Mouse (Mus musculus): Measurements from ENCODE around the gene Uspl1. TPM values are rescaled to one million over a fixed set of nuclear protein-coding genes. Genes with fewer than 3 reads are reported as not detected.

Uspl1 gene
- polyA plus RNA-seq, 1 experiment from 2014 or later = 48.7 TPM

DNA sequence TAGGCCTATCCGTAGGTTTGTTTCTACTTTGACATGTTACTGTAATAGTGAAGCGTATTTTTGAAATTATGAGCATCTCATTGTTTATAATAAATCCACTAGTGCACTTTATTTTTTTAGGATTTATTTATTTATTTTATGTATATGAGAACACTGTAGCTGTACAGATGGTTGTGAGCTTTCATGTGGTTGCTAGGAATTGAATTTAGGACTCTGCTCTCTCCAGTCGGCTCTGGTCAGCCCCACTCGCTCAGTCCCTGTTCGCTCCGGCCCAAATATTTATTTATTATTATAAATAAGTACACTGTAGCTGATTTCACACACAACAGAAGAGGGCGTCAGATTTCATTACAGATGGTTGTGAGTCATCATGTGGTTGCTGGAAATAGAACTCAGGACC, 24.6 kb downstream of the Uspl1 start:
- Histone ChIP-seq H3K27me3 (ENCODE audit: insufficient read depth, low read length) (no peaks in the 10 kb centered on the region), H3K4me3 (ENCODE audit: low read depth, low read length) (no peak overlapping the region), H3K27ac (ENCODE audit: low read depth) (no peak overlapping the region), H3K4me2 (no peak overlapping the region), H3K9ac (no peak overlapping the region), H3K4me1 (ENCODE audit: insufficient read depth) (no peaks in the 10 kb centered on the region), H3K9me3 (ENCODE audit: low read depth, low read length) (no peaks in the 10 kb centered on the region), H3K36me3 (ENCODE audit: insufficient read depth) (peaks cover 89% of the 10 kb centered on the region)
- WGBS = 45% methylated on average over 7 of the region's 7 CpGs
- ATAC-seq (ENCODE audit: insufficient read depth) (peak; percentile 53), DNase-seq (no peak)
- no peak for TF ChIP-seq CTCF (IDR thresholded peaks at IDR 0.05; ENCODE audit: low read depth)

- DNase-seq = peak; percentile 77
Measured at GRCm38 (mm10) chr5:149209328-149209727, 25.2 kb downstream of the Uspl1 start.

GRCm38 (mm10) chr5:149211041-149211440, 26.9 kb downstream of the Uspl1 start:
- Histone ChIP-seq H3K27ac (ENCODE audit: low read depth) (no peak overlapping the region), H3K36me3 (ENCODE audit: insufficient read depth) (peaks cover 92% of the 10 kb centered on the region), H3K9me3 (ENCODE audit: low read depth, low read length) (no peaks in the 10 kb centered on the region), H3K27me3 (ENCODE audit: insufficient read depth, low read length) (no peaks in the 10 kb centered on the region), H3K4me2 (no peak overlapping the region), H3K4me3 (ENCODE audit: low read depth, low read length) (no peak overlapping the region), H3K9ac (no peak overlapping the region), H3K4me1 (ENCODE audit: insufficient read depth) (no peaks in the 10 kb centered on the region)
- WGBS = 91% methylated on average over 4 of the region's 4 CpGs
- TF ChIP-seq CTCF (IDR thresholded peaks at IDR 0.05; ENCODE audit: low read depth) = no peak
- DNase-seq (no peak), ATAC-seq (ENCODE audit: insufficient read depth) (no peak)

More at GRCm38 (mm10) chr5:149209328-149209727, 25.2 kb downstream of the Uspl1 start:
- no peaks in the 10 kb centered on the region for H3K4me1 ChIP-seq (ENCODE audit: insufficient read depth)
- TF ChIP-seq CTCF (IDR thresholded peaks at IDR 0.05; ENCODE audit: low read depth) = no peak
- H3K27ac ChIP-seq (ENCODE audit: low read depth) = no peak overlapping the region
- no peaks in the 10 kb centered on the region for H3K9me3 ChIP-seq (ENCODE audit: low read depth, low read length)
- no peak overlapping the region for H3K4me3 ChIP-seq (ENCODE audit: low read depth, low read length)
- peak; percentile 74 for ATAC-seq (ENCODE audit: insufficient read depth)
- no peaks in the 10 kb centered on the region for H3K27me3 ChIP-seq (ENCODE audit: insufficient read depth, low read length)
- H3K9ac ChIP-seq = no peak overlapping the region
- 40% methylated on average over 8 of the region's 8 CpGs for WGBS
- peaks cover 89% of the 10 kb centered on the region for H3K36me3 ChIP-seq (ENCODE audit: insufficient read depth)
- H3K4me2 ChIP-seq = no peak overlapping the region

GRCm38 (mm10) chr5:149212806-149213205, 28.7 kb downstream of the Uspl1 start:
- 86% methylated on average over 4 of the region's 4 CpGs for WGBS
- no peak for TF ChIP-seq CTCF (IDR thresholded peaks at IDR 0.05; ENCODE audit: low read depth)
- Histone ChIP-seq H3K9me3 (ENCODE audit: low read depth, low read length) (no peaks in the 10 kb centered on the region; the same call in 1 of the 2 replicates), H3K4me2 (no peak overlapping the region), H3K27me3 (ENCODE audit: insufficient read depth, low read length) (no peaks in the 10 kb centered on the region), H3K36me3 (ENCODE audit: insufficient read depth) (peaks cover 93% of the 10 kb centered on the region), H3K4me3 (ENCODE audit: low read depth, low read length) (no peak overlapping the region), H3K27ac (ENCODE audit: low read depth) (no peak overlapping the region), H3K9ac (no peak overlapping the region), H3K4me1 (ENCODE audit: insufficient read depth) (no peaks in the 10 kb centered on the region)
- no peak for DNase-seq
- no peak for ATAC-seq (ENCODE audit: insufficient read depth)

DNA sequence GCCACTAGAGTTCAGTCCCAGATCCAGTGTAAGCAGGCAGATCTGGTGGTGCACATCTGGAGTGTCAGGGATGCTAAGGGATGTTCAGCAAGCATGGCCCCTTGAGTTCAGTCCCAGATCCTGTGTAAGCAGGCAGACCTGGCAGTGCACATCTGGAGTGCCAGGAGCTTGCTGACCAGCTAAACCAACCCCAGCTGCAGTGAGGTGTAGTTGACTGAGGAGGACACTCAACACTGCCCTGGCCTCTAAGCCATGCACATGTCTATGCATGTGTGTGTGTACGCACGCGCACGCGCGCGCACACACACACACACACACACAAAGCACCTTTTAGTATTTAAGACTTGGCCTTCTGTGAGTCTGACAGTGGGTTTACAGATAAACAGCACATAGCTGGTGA, 31.4 kb downstream of the Uspl1 start:
- DNase-seq = no peak
- WGBS = 92% methylated on average over 7 of the region's 7 CpGs
- Histone ChIP-seq H3K4me1 (ENCODE audit: insufficient read depth) (no peaks in the 10 kb centered on the region), H3K4me2 (no peak overlapping the region), H3K9ac (no peak overlapping the region), H3K27me3 (ENCODE audit: insufficient read depth, low read length) (no peaks in the 10 kb centered on the region), H3K4me3 (ENCODE audit: low read depth, low read length) (no peak overlapping the region), H3K9me3 (ENCODE audit: low read depth, low read length) (no peaks in the 10 kb centered on the region; the same call in 1 of the 2 replicates), H3K27ac (ENCODE audit: low read depth) (no peak overlapping the region), H3K36me3 (ENCODE audit: insufficient read depth) (peaks cover 71% of the 10 kb centered on the region)
- TF ChIP-seq CTCF (IDR thresholded peaks at IDR 0.05; ENCODE audit: low read depth) = no peak
- ATAC-seq (ENCODE audit: insufficient read depth) = no peak

DNA sequence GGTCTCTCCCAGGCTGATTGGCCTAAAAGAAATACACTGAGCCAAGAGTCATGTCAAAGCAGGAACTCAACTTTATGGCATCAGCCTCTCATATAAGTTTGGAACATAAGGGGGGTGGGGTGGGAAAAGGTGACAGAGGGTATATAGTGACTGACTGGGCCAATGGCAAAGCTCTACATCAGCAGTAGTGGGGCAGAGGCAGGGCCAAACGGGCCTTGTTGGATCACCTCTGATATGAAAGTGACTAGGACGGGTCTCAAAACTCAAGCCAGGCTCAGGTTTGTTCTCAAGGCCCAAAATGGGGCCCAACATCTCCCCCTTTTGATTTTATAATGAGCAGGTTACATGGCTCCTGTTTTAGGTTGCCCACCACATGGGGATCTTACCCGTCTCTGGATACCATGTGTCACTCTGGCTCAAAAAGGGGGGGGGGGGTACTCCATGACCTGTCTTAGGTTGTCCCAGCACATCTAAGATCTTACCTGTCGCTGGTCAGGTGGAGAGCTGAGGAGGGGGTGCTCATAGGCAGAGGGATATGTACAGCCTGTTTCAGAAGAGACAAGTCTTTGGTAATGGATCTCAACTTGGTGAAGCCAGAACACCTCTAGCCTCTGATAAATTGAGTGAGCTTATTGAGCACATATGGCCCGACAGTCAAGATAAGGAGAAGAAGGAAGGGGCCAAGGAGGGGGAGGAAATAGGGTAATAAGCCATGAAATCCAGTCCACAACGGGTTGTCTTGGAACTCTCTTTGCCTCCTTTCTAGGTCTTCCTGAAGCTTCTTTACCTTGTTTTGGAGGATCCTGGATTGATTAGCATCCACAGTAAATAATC, 33.6 kb downstream of the Uspl1 start:
- DNase-seq (no peak), ATAC-seq (ENCODE audit: insufficient read depth) (no peak)
- H3K27ac ChIP-seq (ENCODE audit: low read depth) = no peak overlapping the region
- no peaks in the 10 kb centered on the region for H3K27me3 ChIP-seq (ENCODE audit: insufficient read depth, low read length)
- H3K9me3 ChIP-seq (ENCODE audit: low read depth, low read length) = no peaks in the 10 kb centered on the region; the same call in 1 of the 2 replicates
- no peaks in the 10 kb centered on the region for H3K4me1 ChIP-seq (ENCODE audit: insufficient read depth)
- 84% methylated on average over 6 of the region's 6 CpGs for WGBS
- no peak overlapping the region for H3K9ac ChIP-seq
- no peak overlapping the region for H3K4me3 ChIP-seq (ENCODE audit: low read depth, low read length)
- TF ChIP-seq CTCF (IDR thresholded peaks at IDR 0.05; ENCODE audit: low read depth) = no peak
- H3K4me2 ChIP-seq = no peak overlapping the region
- peaks cover 49% of the 10 kb centered on the region for H3K36me3 ChIP-seq (ENCODE audit: insufficient read depth)

- Histone ChIP-seq H3K9ac (no peak overlapping the region), H3K36me3 (ENCODE audit: insufficient read depth) (peaks cover 31% of the 10 kb centered on the region), H3K4me2 (no peak overlapping the region), H3K4me3 (ENCODE audit: low read depth, low read length) (no peak overlapping the region), H3K27ac (ENCODE audit: low read depth) (no peak overlapping the region), H3K4me1 (ENCODE audit: insufficient read depth) (peaks cover 6% of the 10 kb centered on the region; the same call in 1 of the 2 replicates), H3K27me3 (ENCODE audit: insufficient read depth, low read length) (no peaks in the 10 kb centered on the region), H3K9me3 (ENCODE audit: low read depth, low read length) (no peaks in the 10 kb centered on the region; the same call in 1 of the 2 replicates)
- WGBS = 71% methylated on average over 3 of the region's 3 CpGs
- no peak for DNase-seq
- no peak for ATAC-seq (ENCODE audit: insufficient read depth)
- TF ChIP-seq CTCF (IDR thresholded peaks at IDR 0.05; ENCODE audit: low read depth) = no peak
Measured at GRCm38 (mm10) chr5:149219493-149219892, 35.3 kb downstream of the Uspl1 start.

Data from lung, embryonic 14.5 days (tissue).